Mouse (Mus musculus) neural tube, embryonic 15.5 days (tissue): ENCODE measurements at regions not wholly inside any gene's neighbourhood (a gene's known extent, or its start where the extent isn't known, plus 50 kb on each side); places are given as distances from the start of the nearest gene placed in this dataset.

Experiments used
- ATAC-seq: fragments of 200-750 bp; cut with Nextera tagmentation; 2 replicates; pipeline ENCODE4 v1.8.0; 2017; ENCODE audit warnings: mild to moderate bottlenecking, moderate TSS enrichment, moderate library complexity; ENCODE audit not compliant: low FRiP score
- H3K27ac ChIP-seq: fragments of 300-500 bp; sonication (generic); replicated peaks from 2 replicates; pipeline ENCODE4 v1.5.1; 2015; ENCODE audit warnings: mild to moderate bottlenecking, inconsistent platforms
- H3K27me3 ChIP-seq: fragments of 300-500 bp; sonication (generic); replicated peaks from 2 replicates; pipeline ENCODE4 v1.6.1; 2015; ENCODE audit warnings: inconsistent platforms
- H3K36me3 ChIP-seq: fragments of 300-500 bp; sonication (generic); 2 replicates; pipeline ENCODE4 v1.6.1; 2015; ENCODE audit warnings: inconsistent platforms
- H3K4me1 ChIP-seq: fragments of 300-500 bp; sonication (generic); 2 replicates; pipeline ENCODE4 v1.6.1; 2015; ENCODE audit warnings: inconsistent platforms
- H3K4me2 ChIP-seq: fragments of 300-500 bp; sonication (generic); 2 replicates; pipeline ENCODE4 v1.6.1; 2015; ENCODE audit warnings: inconsistent platforms, mild to moderate bottlenecking, moderate library complexity
- H3K4me3 ChIP-seq: fragments of 300-500 bp; sonication (generic); replicated peaks from 2 replicates; pipeline ENCODE4 v1.5.1; 2015; ENCODE audit warnings: mild to moderate bottlenecking, inconsistent platforms
- H3K9ac ChIP-seq: fragments of 300-500 bp; sonication (generic); replicated peaks from 2 replicates; pipeline ENCODE4 v1.6.1; 2015; ENCODE audit warnings: mild to moderate bottlenecking, inconsistent platforms
- H3K9me3 ChIP-seq: fragments of 300-500 bp; sonication (generic); replicated peaks from 2 replicates; pipeline ENCODE4 v1.6.1; 2016; ENCODE audit warnings: inconsistent platforms
- whole genome bisulfite sequencing: fragments of 180-500 bp; shearing (Covaris S2); methylation state at CpG from one replicate; pipeline ENCODE4 v1.1.7; 2015; ENCODE audit warnings: mixed read lengths; 5-methylcytosine and 5-hydroxymethylcytosine counted together

DNA sequence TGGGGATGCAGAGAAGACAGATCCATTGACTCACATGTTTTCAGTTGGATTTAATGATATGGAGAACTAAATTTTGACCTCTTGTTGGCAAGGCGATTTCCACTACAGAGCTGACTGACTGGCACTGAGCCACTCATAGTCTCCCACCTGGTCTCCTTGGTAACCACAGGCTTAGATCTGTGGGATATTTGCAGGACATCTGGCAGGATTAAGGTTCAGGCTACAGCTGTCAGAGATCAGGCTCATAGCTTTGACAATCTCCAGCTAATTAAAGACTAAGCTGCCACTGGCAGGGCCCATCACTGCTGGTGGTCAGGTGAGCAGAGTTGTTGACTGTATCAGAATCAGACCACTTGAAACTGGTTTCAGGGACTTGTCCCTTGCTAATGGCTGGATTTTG, 595.4 kb downstream of the Sema5a start:
- 88% methylated on average over 1 of the region's 1 CpGs for WGBS
- ATAC-seq, result no peak
- no peak overlapping the region for H3K4me2 ChIP-seq
- H3K27ac ChIP-seq, result no peak overlapping the region
- H3K4me1 ChIP-seq, result no peaks in the 10 kb centered on the region
- no peaks in the 10 kb centered on the region for H3K9me3 ChIP-seq
- no peak overlapping the region for H3K9ac ChIP-seq
- H3K4me3 ChIP-seq, result no peak overlapping the region
- no peaks in the 10 kb centered on the region for H3K36me3 ChIP-seq
- H3K27me3 ChIP-seq, result no peaks in the 10 kb centered on the region
